19 mouse cellular contexts compared by ENCODE assay signal in the genomic region with DNA sequence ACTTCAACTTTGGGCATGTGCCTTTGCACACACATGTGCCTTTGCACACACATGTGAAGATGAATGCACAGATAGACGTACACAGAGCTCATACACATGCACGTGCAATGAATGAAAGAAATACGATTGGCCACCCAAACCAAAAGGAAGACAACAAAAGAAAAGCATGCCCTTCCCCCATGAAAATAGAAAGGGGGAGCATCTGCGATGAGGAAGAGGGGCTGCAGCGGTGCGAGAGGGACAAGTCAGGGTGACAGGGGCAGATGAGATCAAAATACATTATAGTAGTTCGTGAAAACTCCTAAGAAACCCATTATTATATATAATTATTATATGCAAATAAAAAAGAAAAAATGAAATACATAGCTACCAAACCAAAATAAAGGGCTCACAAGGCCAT.
DNase-seq lines count a peak whose midpoint lies in the region; ATAC-seq and TF ChIP-seq lines count a peak whose summit lies in the region.
"Had no signal": no experiment of that assay in that cellular context is flagged by ENCODE, and none has a peak within 500 bp of the region (broad histone marks: within the 10 kb centered on the region; RNA-seq: fewer than 3 reads in every experiment).

No protein-coding gene starts in this region.

- H3K27me3 ChIP-seq in heart, embryonic 10.5 days (ENCODE audit: insufficient read depth, poor library complexity, severe bottlenecking) = no peaks in the 10 kb centered on the region
- H3K27me3 ChIP-seq in midbrain, embryonic 11.5 days (ENCODE audit: control insufficient read depth, insufficient read depth, low read length) = no peaks in the 10 kb centered on the region
- H3K27me3 ChIP-seq in midbrain, postnatal 0 days (ENCODE audit: insufficient read depth, low read length) = no peaks in the 10 kb centered on the region
- H3K27me3 ChIP-seq: CH12.LX had no signal

- H3K9me3 ChIP-seq in heart, embryonic 10.5 days = 0 out of 2 replicates have a peak, but pooled peaks cover 6% of the 10 kb centered on the region
- H3K9me3 ChIP-seq in midbrain, embryonic 11.5 days (ENCODE audit: control insufficient read depth, low read length) = no peaks in the 10 kb centered on the region
- no peaks in the 10 kb centered on the region for H3K9me3 ChIP-seq in midbrain, postnatal 0 days (ENCODE audit: low read length)
- H3K9me3 ChIP-seq: G1E had no signal

- DNase-seq in heart, adult 11 months = peak; percentile 69
- no peak for DNase-seq in heart, embryonic 10.5 days (ENCODE audit: low spot score)
- DNase-seq in midbrain, embryonic 11.5 days (ENCODE audit: low spot score, missing footprints) = peak; percentile 72
- DNase-seq in midbrain, postnatal 0 days (ENCODE audit: low spot score) = no peak
- DNase-seq: adrenal gland, adult 2 months; adrenal gland, adult 8-10 months; adrenal gland, postnatal 10 days; adrenal gland, postnatal 14 days; adrenal gland, postnatal 25 days; adrenal gland, postnatal 36 days; B cell, adult 2 months; cerebellum, adult 11 months; cerebellum, adult 11-12 months; cerebellum, adult 18-20 months had no signal

- no peaks in the 10 kb centered on the region for H3K36me3 ChIP-seq in heart, embryonic 10.5 days
- H3K36me3 ChIP-seq in midbrain, embryonic 11.5 days (ENCODE audit: control insufficient read depth, insufficient read depth, low read length) = no peaks in the 10 kb centered on the region
- H3K36me3 ChIP-seq in midbrain, postnatal 0 days (ENCODE audit: insufficient read depth, low read length) = no peaks in the 10 kb centered on the region
- H3K36me3 ChIP-seq: G1E had no signal

- H3K4me1 ChIP-seq in heart, embryonic 10.5 days = no peaks in the 10 kb centered on the region
- no peaks in the 10 kb centered on the region for H3K4me1 ChIP-seq in midbrain, embryonic 11.5 days (ENCODE audit: control insufficient read depth, insufficient read depth, low read length)
- H3K4me1 ChIP-seq in midbrain, postnatal 0 days (ENCODE audit: insufficient read depth, low read length) = no peaks in the 10 kb centered on the region

- TF ChIP-seq CTCF in midbrain, postnatal 0 days (IDR thresholded peaks at IDR 0.05) = no peak

- H3K4me3 ChIP-seq in heart, embryonic 10.5 days = no peak overlapping the region
- no peak overlapping the region for H3K4me3 ChIP-seq in midbrain, embryonic 11.5 days (ENCODE audit: low read depth, low read length)
- no peak overlapping the region for H3K4me3 ChIP-seq in midbrain, postnatal 0 days (ENCODE audit: low read depth, low read length)

- H3K9ac ChIP-seq in midbrain, embryonic 11.5 days (ENCODE audit: low read length) = no peak overlapping the region
- H3K9ac ChIP-seq in midbrain, postnatal 0 days (replicated peaks; ENCODE audit: low read length, poor library complexity, severe bottlenecking) = no peak overlapping the region

- WGBS in heart, embryonic 10.5 days = 88% methylated on average over 7 of the region's 7 CpGs
- WGBS in midbrain, embryonic 11.5 days = 90% methylated on average over 7 of the region's 7 CpGs
- 86% methylated on average over 7 of the region's 7 CpGs for WGBS in midbrain, postnatal 0 days

- no peak overlapping the region for H3K4me2 ChIP-seq in midbrain, embryonic 11.5 days
- H3K4me2 ChIP-seq in midbrain, postnatal 0 days (ENCODE audit: low read depth, low read length, poor library complexity, severe bottlenecking) = no peak overlapping the region

- H3K27ac ChIP-seq in heart, embryonic 10.5 days = no peak overlapping the region
- no peak overlapping the region for H3K27ac ChIP-seq in midbrain, embryonic 11.5 days (ENCODE audit: low read depth, low read length)
- H3K27ac ChIP-seq in midbrain, postnatal 0 days (ENCODE audit: low read depth, low read length) = no peak overlapping the region

- ATAC-seq in midbrain, embryonic 11.5 days (ENCODE audit: low FRiP score) = no peak
- no peak for ATAC-seq in midbrain, postnatal 0 days (ENCODE audit: low FRiP score)
- ATAC-seq: activated CD4-positive, CD25-positive, alpha-beta regulatory T cell, adult 4 months; CD4-positive, CD25-positive, alpha-beta regulatory T cell, adult 4 months; Patski had no signal

Comparison
In these comparisons a context has a peak if more than half of its experiments do, and no peak if none do; other contexts are left out.
1. DNase-seq: peak in heart, adult 11 months (single experiment) and midbrain, embryonic 11.5 days (single experiment); none in heart, embryonic 10.5 days (single experiment) and midbrain, postnatal 0 days (single experiment).